Mouse (Mus musculus) testis, postnatal 14 days (tissue): ENCODE data around the gene Grm3.

Experiments
- DNase-seq: peaks from one replicate; pipeline ENCODE4 v3.0.0; 2021; ENCODE audit warnings: low spot score

Gene Grm3

GRCm38 (mm10) chr5:9623095-9623459, 101.9 kb downstream of the Grm3 start:
- DNase-seq, result no peak

GRCm38 (mm10) chr5:9622264-9623094, 102.5 kb downstream of the Grm3 start:
- DNase-seq, result no peak

- no peak for DNase-seq
Observed at GRCm38 (mm10) chr5:9621417-9622067, 103.4 kb downstream of the Grm3 start.

DNA sequence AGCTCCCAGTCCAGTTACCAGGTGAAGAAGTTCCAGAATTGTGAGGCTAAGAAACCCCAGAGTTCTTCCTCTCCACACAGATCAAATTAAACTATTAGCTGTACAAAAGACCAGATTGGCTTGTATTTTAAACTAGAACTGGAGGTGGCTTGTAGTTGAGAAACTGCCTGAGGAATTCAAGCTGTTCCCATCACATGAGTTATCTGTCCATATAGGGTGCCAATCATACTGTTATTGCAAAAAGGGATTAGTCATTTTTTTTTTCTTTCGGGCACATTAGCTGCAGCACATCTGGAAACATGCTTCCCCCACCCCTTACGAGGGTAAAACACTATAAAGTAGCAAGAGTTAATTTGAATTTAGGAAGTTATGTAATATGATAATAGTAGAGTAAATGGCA, 145.9 kb downstream of the Grm3 start:
- DNase-seq, result no peak

DNA sequence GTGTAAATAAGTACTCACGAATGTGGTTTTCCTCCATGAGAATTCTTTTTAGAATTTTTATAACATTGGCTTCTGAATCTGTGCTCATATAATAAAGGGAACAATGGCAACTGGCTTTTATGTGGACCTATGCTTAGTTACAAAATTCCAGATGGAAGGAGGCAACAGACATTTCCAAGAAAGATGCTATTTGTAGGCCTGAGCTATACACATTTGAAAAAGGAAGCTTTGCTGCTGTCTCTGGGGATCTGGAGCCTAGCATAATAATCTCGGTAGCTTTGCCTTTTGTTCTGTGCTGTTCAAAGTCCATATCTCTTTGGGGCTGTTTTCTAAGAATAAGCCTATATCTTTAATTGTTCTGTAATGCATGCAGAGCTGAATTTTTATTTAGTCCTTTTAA, 146.4 kb downstream of the Grm3 start:
- no peak for DNase-seq

GRCm38 (mm10) chr5:9570946-9571345, 154.0 kb downstream of the Grm3 start:
- DNase-seq, result no peak

DNA sequence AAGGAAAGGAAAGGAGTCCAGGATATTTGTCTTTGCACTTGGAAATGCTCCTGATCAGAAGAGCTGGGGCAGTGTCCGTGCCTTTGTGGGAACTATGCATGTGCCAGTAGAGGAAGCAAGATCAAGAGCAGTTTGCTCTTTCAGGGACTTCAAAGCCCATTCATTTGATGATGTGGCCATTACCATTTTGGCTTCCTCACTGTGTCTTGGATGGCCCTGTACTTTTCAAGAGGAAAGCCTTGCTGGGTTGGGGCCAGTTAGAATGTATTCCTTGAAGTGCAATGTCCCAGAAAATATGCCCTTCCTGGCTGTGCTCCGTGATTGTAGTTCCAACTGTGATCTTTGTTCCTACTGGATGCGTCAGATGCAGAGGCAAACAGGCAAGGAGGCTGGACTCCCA, 167.3 kb downstream of the Grm3 start:
- DNase-seq, result no peak

GRCm38 (mm10) chr5:9540822-9541557, 184.0 kb downstream of the Grm3 start:
- DNase-seq, result peak; percentile 4

DNA sequence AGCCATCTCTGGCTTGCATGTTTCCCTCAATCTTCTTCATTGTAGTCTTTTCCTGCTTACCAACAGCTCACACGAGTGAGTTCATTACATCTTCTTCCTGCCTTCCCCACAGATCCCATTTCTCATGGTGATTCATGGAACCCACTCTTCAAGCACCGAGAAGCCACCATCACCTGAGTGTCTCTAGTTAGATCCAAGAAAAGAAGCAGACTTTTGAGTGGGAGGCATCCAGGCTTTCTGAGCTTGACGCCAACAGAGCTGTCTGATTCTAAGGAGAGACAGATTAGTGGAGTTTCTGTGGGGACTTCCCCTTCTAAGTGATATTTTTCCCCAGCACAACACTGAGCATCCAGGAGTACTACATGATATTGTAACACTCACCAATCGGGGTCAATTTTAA, 199.5 kb downstream of the Grm3 start:
- no peak for DNase-seq

- no peak for DNase-seq
Observed at GRCm38 (mm10) chr5:9511027-9511426, 213.9 kb downstream of the Grm3 start.

GRCm38 (mm10) chr5:9497235-9497634, 227.7 kb downstream of the Grm3 start:
- no peak for DNase-seq

- no peak for DNase-seq
Observed at GRCm38 (mm10) chr5:9495456-9495855, 229.5 kb downstream of the Grm3 start.

DNA sequence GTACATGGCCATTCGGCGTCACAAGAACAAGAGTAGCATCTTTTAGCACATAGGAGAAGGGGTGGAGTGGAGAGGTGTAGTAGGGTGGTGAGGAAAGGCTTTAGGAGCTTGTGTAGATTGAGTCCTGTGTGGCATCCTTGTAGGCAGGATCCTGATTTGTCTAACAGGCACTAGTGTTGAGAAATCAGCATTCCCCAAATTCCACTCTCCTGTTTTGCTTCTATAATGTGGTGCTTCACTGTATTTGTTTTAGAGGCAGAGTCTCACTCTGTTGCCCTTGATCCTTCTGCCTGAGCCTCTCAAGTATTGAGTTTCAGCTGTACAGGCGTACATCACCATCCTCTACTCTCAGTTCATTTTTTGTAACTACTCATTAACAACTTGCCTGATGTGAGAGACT, 247.4 kb downstream of the Grm3 start:
- no peak for DNase-seq

GRCm38 (mm10) chr5:9453298-9453697, 271.7 kb downstream of the Grm3 start:
- DNase-seq, result no peak

GRCm38 (mm10) chr5:9449570-9449969, 275.4 kb downstream of the Grm3 start:
- DNase-seq, result no peak

GRCm38 (mm10) chr5:9448931-9449330, 276.0 kb downstream of the Grm3 start:
- no peak for DNase-seq

- no peak for DNase-seq
Observed at GRCm38 (mm10) chr5:9446146-9446545, 278.8 kb downstream of the Grm3 start.
